Mouse (Mus musculus): ENCODE data around the gene Lcn5.

Lcn5 gene

DNA sequence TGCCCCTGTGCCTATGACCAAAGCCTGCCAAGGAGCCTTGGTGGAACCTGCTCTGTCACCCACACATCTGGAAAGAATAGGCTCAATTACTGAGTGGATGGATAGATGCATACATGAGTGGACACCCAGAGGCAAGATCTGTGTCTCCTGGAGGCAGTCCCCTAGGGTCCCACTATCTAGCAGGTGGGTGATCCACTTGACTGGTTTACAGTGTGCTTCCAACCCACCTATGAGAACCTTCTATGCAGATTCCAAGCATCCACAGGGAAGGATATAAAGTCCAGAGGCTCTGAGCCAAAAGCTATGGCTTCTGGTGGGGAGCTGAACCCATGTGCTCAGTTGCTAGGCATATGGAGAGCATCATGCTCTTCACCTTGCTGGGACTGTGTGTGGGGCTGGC lies at the start of gene Lcn5:
Gene Lcn5 (plus strand): TSS at position 301 of the 400 bp plus-strand sequence.
- DNase-seq (ENCODE audit: inconsistent ontology term): no peak

DNA sequence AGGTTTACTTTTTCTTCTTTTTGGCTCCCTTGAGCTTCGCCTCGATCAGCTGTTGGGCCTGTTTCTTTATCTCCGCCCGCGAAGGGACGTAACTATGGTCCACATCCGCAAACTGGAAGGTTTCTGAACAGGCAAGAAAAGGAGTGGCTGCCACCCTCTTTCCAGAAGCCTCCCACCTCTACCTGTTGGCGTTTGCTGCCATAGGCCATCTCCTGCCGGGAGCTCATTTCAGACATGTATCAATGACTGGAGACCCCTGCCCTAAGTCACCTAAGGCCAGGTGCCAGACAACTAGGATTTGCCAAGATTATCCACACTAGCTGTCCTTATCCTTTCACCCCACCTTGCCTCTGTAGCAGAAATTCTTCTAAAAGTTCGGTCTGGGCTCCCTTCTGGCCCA lies 49.1 kb upstream of the Lcn5 start:
- peak; percentile 3 for DNase-seq (ENCODE audit: inconsistent ontology term)

DNA sequence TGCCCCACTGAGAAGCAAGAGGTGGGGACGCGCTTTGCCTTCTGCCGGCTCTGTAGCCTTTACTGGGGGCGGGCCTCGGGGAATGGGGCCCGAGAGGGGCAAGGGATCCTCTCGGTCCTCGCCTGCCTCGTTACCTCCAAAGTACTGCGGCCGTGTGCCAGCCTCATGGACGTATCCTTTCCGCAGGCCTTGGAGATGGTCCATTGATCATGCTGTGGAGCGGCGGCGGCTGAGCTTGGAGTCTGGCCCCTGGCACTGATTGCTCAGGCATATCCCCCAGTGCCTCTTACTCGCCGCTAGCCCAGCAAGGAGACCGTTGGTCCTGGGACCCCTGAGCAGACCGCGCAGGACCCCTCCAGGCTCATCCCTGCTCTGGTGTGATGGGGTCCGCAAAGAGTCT lies 41.4 kb upstream of the Lcn5 start:
- DNase-seq (ENCODE audit: inconsistent ontology term): no peak

DNA sequence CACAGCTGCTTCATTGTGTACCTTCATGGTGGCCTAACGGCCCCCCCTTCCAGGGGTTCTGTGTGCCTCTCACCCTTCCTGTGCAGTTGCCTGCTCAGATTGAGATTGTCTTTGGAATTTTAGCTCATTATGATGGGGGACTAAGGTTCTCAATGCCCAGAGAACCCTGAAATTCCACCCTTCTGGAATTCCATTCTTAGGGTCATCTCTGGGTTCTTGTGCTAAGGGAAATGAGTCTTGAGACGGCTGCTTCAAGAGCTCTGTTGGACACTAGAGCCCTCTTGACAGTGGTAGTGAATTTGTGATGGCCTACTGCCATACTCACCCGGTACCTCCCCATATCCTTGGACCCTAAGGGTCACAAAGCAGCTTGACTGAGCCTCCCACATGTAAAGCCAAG lies 40.2 kb upstream of the Lcn5 start, which contains the start of gene Ccdc183:
Gene Ccdc183 (minus strand): TSS at position 101 of the 400 bp plus-strand sequence.
- DNase-seq (ENCODE audit: inconsistent ontology term): no peak

DNA sequence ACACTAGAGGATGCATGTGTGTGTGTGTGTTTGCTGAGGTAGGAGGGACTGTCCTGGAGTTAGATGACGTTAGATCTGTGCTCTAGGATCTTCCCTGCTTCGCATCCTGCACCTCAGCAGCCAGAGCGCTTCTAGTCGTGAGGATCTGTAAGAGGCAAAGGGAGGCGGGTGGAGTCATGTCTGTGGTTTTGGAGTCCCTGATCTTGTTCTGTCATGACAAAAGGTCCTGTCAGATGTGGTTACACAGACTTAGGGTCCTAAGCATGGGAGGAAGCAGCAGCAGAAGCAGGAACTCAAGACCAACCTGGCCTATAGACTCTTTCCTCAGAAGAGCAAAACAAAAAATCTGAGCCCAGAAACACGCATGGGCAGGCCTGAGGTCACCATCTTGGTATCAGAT lies 37.4 kb upstream of the Lcn5 start:
- no peak for DNase-seq (ENCODE audit: inconsistent ontology term)

DNA sequence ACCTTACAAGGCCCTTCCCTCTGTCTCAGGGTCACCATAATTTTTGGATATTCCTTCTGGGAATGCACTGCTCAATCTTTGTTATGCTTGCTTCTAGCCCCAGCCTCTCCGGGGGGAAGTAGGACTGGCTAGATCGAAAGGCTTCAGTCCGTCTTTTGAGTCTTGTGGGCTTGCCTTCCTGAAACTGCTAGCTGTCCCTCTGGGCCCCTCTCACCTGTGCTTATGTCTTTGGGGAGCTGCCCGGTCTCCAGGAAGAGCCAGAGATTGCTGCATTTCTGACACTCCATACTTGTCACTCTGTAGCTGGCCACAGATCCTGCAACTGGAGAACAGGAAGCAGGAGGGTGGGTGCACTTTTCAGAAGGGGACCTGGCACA lies 36.9 kb upstream of the Lcn5 start:
- no peak for DNase-seq (ENCODE audit: inconsistent ontology term)

DNA sequence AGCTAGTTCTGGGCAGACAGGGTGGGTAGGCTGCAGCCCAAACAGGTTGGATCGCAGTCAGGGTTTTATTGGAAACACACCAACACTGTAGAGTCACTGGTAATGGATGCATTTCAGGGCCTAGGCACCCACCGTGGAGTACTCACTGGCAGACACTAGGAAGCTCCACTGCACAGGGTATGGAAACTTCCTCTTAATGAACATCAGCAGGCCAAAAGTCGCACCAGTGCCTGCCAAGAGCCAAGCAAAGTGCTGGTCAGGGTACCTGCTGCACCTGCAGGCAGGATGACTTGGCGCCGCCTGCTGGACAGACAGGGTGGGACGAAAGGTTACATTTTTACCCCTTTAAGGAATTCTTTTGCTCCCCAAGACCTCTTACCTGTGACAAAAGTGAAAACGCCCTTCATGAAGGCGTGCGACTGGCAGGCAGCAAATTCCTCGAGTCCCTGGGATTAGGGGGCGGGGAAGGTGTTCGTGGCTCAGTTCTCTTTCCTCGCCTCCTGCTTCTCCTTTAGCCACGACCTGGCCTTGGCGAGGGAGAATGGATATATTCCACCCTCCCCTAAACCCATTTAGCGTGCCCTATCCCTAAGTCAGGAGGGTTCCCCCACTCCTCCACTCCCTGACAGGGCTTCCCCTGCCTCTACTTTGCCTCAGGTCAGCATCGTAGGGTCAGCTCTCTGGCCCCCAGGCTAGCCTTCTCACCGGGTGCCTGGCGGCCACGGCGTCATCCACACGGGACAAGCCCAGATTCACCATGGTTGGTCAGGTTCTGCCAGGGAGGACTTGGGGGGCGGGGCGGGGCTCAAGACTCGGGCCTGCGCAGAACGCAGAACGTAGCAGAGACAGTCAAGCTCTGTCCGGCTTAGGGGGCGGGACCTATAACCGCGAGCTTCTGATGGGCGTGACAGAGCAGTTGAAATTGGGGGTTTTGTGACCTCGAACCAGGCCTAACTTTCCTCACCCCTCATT lies 36.2 kb upstream of the Lcn5 start, which contains the start of gene Tmem141:
Gene Tmem141 (minus strand): TSS at position 777 of the 972 bp plus-strand sequence.
- peak; percentile 95 for DNase-seq (ENCODE audit: inconsistent ontology term)

DNA sequence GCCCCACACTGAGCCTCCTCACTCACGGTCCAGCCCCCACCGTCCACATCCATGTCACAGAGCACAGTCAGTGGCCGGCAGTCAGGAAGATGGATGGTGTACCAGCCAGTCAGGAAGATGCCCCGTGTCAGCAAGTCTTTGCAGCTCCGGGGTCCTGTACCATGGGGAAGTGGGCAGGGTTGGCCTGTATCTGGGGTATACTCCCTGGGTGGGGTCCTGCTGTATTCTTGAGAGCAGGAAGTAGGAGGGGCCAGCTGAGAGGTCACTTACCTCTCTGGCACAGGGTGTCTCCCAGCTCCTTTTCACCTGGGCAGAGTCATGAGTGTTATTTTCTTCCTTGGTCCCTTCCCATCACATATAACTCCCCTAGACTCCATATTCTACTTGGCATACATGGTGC lies 31.8 kb upstream of the Lcn5 start:
- no peak for DNase-seq (ENCODE audit: inconsistent ontology term)

DNA sequence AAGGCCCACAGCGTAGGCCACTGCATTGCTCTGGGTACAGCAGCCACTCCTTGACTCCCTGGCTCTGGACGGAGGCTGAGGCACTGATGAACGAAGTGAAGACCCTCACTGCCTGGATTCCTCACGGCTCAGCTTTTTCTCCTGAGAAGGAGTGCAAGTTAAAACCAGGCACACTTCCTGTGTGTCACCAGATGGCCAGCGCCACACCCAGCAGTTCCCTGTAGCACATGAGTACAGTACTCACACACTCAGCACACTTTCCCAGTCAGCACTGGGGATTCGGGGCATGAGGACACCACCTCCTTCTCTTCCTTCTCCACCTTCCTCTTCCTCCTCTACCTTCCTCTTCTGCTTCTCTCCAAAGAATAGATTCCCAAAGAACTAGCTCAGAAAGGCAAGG lies 29.9 kb upstream of the Lcn5 start, which contains the start of gene Fcna:
Gene Fcna (minus strand): TSS at position 220 of the 400 bp plus-strand sequence.
- no peak for DNase-seq (ENCODE audit: inconsistent ontology term)

DNA sequence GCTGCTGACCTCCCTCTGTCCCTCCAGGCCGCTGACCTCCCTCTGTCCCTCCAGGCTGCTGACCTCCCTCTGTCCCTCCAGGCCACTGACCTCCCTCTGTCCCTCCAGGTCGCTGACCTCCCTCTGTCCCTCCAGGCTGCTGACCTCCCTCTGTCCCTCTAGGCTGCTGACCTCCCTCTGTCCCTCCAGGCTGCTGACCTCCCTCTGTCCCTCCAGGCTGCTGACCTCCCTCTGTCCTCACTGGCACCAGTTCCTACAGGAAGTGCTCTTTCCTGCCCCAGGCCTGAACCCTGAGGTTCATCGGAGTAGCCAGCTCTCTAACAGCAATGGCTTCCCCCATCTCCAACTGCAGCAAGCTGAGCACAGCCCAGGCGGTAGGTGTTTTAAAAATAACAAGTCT lies 29.0 kb upstream of the Lcn5 start:
- no peak for DNase-seq (ENCODE audit: inconsistent ontology term)

DNA sequence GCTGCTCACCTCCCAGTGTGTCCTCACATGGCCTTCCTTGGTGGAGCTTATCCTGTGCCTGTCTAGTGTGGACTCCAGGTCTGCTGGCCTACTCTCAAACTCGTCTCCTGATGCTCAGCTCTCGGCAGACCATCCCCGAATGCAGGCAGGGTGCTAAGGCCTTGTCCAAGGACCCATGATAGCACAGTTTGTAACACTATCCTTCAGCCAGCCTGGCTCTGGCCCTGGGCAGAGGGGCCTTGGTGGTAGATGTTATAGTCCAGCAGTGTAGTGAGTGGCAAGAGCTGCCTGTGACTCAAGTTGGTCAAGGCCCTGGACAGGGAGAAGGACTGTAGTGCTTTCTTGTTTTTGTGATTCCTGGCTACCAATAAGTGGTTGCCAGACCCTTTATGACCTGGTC lies 24.1 kb upstream of the Lcn5 start:
- no peak for DNase-seq (ENCODE audit: inconsistent ontology term)

DNA sequence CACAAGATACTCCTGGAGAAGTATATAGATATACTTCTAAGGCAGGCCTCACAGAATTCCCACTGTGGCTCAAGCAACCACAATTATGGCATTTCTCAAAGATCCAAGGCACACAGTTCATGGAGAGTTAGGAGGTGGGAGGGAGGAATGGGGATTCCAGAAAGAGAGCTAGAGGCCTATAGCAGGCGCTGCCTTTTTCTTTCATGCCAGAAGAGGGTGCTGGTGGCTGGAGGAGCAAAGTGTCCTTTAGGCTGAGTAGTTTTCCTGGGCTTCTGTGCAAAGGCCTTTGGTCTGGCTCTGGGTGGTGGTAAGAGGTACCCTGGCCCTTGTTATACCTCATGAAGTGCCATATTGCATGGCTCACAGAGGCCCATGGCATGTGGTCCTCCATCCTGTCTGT lies 23.7 kb upstream of the Lcn5 start:
- DNase-seq (ENCODE audit: inconsistent ontology term): peak; percentile 19

DNA sequence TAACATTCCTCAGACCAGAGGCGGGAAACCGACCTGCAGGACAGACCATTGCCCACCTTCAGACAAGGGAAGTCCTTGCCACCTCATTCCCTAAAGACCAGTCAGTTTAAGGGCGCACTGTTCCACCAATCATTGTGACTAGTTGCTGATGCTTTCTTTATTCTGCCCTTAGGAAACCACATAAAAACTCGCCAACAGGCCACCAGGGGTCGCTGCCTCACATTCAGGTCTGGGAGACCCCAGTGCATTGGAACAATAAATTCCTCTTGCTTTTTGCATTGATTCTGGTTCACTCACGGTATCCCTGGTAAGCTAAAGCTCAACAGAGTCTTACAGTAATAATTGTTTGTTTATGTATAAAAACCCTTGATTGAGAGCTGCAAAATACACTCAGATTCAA lies 17.9 kb upstream of the Lcn5 start:
- peak; percentile 40 for DNase-seq (ENCODE audit: inconsistent ontology term)

DNA sequence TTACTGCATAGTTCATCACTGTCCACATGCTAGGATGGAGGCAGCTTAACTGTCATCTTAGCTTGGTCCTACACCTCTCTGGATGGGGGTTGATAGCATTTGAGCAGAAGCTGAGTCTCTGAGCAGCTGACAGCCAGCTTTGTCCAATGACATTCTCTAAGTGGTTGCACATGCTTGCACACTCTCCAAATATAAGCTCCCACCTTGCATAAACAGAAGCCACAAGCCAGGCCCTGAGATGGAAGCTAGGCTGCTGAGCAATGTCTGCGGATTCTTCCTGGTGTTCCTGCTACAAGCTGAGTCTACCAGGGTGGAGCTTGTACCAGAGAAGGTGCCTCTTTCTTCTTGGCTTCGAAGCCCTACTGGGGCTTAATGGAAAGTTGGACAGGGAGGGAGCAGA lies 4.8 kb upstream of the Lcn5 start, which contains the start of gene Lcn8:
Gene Lcn8 (plus strand): TSS at position 219 of the 400 bp plus-strand sequence.
- DNase-seq (ENCODE audit: inconsistent ontology term): no peak

DNA sequence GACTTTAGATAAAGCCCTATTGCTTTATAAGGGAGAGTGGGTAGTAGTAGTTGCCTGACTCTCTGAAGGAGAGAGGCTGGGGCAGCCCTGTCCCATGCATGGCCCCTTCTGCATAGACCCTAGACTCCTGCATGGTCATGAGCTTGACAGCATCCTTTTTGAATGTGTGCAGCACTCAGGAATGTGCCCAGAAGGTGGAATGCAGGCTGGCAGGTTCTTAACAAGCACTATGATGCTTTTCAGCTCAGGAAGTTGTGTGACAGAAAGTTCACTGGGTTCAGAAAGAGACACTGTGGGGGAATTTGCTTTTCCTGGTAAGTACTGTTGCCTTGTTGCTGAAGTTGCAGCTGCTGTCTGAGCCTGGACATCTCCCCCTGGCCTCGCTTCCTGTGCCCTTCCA lies 3.2 kb upstream of the Lcn5 start:
- peak; percentile 31 for DNase-seq (ENCODE audit: inconsistent ontology term)

DNA sequence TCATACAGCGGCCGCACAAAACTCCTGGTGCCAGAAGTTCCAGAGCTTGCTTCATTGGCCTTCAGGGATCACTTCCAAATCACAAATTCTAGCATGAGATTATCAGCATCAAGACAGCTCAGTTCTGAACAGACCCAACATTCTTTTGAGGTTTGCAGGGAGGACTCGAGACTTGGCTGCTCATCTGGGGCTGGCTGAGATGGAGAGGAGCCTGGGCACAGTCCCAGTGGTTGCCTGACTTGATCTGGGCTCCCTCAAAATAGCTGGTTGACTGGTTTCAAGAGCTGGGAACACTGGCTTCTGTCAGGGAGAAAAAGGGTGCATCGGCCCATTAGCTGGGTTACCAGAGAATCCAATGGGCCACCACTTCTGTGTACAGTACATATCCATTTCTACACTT lies 1.1 kb upstream of the Lcn5 start:
- DNase-seq (ENCODE audit: inconsistent ontology term): peak; percentile 77

DNA sequence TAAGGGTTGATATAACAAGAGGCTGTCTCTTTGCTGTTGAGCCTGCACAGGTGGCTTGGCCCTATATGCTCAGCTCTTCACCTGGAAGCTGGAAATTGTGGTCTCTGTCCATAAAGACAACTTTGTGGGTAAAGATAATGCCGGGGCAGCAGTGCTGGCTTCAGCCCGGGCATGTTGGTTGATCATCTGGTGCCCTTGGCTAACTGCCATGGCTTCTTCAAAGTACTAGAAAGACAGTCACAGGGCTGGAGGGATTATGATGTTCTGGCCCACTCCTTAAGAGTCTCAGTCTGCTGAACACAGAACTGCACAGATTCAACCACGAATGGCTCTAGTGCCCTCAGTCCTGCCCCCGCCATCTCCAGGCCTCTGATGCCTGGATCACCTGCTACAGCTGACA lies 506 bp upstream of the Lcn5 start:
- DNase-seq (ENCODE audit: inconsistent ontology term): peak; percentile 57

DNA sequence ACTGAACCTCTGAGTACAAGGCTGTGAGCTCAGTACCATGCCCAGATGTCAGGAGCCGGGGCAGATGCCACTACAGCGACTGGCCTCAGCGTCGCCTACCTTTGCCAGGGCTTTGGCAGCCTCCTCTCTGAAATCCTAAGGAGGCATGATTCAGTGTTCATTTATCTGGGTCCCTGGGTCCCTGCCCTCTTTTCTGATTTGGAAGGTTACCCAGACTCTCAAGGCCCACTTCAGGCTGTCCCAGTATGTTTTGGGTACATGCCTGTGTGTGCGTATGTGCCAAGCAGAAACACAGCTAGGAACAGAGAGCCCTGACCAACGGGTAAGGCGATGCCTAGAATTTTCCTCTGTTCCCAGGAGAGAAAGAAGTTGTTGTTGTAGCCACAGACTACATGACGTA lies 2.5 kb downstream of the Lcn5 start:
- DNase-seq (ENCODE audit: inconsistent ontology term): no peak

DNA sequence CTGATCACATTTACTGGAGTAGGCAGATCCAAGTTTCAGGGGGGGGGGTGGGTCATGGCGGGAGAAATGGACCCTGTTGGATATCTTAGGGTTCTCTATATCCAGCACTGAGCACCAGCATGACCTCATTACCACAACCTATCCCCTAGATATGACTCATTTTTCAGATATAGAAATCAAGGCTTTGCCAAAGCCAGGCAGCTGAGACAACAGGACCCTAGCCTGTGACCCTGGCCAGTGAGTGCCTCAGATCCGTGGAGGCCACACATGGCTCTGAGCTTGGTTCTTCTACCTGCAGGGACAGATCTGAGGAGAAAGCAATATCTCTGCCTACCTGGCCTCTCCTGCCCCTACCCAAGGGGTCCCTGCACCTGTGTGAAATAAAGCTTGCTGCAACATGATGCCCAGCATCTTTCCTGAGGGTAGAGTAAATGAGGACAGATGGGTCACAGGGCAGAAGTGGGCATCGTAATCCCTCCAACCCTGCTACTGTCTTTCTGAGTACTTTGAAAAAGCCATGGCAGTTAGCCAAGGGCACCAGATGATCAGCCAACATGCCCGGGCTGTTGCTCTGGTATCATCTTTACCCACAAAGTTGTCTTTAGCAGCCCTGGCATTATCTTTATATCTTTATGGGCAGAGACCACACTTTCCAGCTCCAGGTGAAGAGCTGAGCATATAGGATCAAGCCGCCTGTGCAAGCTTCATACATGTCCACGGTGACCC lies 3.7 kb downstream of the Lcn5 start:
- DNase-seq (ENCODE audit: inconsistent ontology term): peak; percentile 20

DNA sequence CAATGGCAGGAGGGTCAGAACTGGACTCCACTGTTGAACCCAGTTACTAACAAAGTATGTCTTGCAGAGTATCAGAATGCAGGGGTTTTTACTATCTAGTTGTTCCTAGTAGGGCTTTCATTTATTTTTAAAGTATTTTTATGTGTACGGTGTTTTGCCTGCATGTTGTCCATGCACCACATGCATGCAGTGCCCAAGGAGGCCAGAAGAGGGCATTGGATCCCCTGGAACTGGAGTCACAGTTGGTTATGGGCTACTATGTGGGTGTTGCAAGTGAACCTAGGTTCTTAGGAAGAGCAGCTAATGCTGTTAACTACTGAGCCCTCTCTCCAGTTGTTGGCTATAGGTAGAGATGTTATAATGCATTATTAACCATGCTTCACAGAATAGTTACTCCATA lies 5.8 kb downstream of the Lcn5 start:
- DNase-seq (ENCODE audit: inconsistent ontology term): no peak

DNA sequence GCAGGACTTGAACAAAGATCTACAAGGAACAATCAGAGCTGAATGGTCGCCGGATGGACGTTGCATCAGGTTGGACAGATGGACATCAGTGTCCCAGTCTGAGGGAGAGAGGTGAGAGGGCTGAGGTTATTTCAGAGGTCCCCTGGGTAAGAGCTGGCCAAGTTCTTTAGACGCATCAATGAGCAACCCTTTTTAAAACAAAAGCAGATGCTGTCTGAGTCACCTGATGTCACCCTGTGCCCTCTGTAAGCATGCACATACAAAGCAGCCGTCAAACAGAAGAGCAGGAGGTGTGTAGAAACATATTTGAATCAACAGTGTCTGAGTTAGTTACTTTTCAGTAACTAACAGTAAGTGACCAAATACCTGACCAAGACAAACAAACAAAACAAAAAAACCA lies 6.4 kb downstream of the Lcn5 start:
- DNase-seq (ENCODE audit: inconsistent ontology term): no peak

DNA sequence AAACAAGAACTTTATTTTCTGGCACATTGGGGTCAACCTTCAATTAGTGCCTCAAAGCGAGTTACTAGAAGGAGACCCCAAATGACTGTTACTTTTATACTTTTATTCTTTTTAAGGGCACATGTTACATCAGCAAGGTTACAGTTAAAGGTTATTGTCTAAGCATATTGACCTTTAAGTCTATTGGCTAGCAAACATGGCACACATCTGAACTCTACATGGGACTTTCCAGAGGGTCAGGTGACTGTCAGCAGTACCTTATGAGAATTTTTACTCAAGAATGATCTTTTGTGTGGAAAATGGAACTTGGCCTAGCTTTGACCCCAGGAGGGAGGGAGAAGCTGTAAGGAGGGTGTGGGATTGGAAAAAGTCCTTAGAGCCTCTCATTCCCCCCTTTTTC lies 8.8 kb downstream of the Lcn5 start:
- no peak for DNase-seq (ENCODE audit: inconsistent ontology term)

DNA sequence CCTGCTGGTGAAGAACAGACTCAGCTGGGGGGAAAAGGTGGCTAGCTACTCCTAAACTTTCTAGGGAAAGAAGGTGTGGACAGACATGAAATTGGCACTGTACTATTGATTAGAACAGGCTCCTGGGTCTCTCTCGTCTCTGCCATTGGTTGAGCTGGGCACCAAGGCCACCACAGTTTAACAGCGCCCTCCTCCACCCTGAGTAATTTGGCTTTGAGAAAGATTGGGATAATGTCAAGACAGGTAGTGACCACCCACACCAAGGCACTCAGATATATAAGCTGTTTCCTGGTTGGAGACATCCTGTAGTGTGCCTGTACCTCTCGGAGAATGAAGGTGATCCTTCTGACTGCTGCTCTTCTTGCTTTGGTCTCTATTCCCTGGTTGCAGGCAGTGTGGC lies 18.7 kb downstream of the Lcn5 start, which contains the start of gene Lcn6:
Gene Lcn6 (plus strand): TSS at position 301 of the 400 bp plus-strand sequence.
- no peak for DNase-seq (ENCODE audit: inconsistent ontology term)

Data from Muller cell, postnatal 12 days (primary cell).